ENCODE assay signal across 25 mouse cellular contexts in the genomic region with DNA sequence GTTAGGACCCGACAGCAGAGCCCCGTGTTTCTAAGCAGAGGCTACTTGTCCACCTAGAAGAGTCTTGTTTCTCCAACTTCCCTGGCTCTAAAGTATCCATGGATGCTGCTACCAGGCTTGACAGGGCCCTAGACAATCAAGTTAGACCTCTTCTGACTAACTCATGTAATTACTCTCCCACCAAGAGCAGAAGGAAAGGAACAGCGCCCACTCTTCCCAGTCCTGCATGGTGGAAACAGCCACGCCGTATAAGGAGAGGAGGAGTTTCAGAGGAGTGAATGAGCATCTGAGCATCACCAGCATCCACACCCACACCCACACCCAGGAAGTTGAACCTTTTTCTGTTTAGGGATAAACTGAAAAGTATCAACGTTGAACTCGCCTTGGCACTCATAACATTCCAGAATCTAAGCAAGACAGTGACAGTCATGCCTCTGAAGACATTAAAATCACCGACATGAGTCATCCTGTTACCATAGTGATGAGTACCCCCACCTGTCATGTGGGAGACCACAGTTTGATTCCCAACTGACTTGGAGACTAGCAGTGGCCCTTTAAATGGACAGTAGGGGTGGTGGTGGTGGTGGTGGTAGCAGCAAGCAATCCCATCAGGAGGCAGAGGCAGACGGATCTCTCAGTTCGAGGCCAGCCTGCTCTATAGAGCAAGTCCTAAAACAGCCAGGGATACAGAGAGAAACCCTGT. TPM values are rescaled to one million over a fixed set of nuclear protein-coding genes. Genes with fewer than 3 reads are reported as not detected.
DNase-seq lines count a peak whose midpoint lies in the region; ATAC-seq and TF ChIP-seq lines count a peak whose summit lies in the region.
"Had no signal": no experiment of that assay in that cellular context is flagged by ENCODE, and none has a peak within 500 bp of the region (broad histone marks: within the 10 kb centered on the region; RNA-seq: fewer than 3 reads in every experiment).

No protein-coding gene starts in this region.

- H3K27ac ChIP-seq in heart, embryonic 11.5 days (ENCODE audit: low read depth, low read length) = no peak overlapping the region; the same call in 1 of the 2 replicates
- peak overlapping the region; percentile 82 for H3K27ac ChIP-seq in layer of hippocampus, adult 2 months
- H3K27ac ChIP-seq in stomach, postnatal 0 days (replicated peaks) = no peak overlapping the region
- no peak overlapping the region for H3K27ac ChIP-seq in forebrain, embryonic 15.5 days (replicated peaks)
- H3K27ac ChIP-seq: embryonic facial prominence, embryonic 12.5 days; hindbrain, embryonic 13.5 days; liver, embryonic 15.5 days; macrophage; midbrain, embryonic 13.5 days had no signal

- TF ChIP-seq CTCF in layer of hippocampus, adult 2 months (conservative IDR thresholded peaks at IDR 0.05) = no peak
- TF ChIP-seq CTCF in stomach, postnatal 0 days (IDR thresholded peaks at IDR 0.05; ENCODE audit: low read depth) = no peak

- peak overlapping the region; percentile 86; the same call in 1 of the 2 replicates for H3K4me2 ChIP-seq in heart, embryonic 11.5 days
- no peak overlapping the region for H3K4me2 ChIP-seq in stomach, postnatal 0 days (replicated peaks; ENCODE audit: low read depth)
- no peak overlapping the region for H3K4me2 ChIP-seq in forebrain, embryonic 15.5 days (replicated peaks)
- H3K4me2 ChIP-seq: embryonic facial prominence, embryonic 12.5 days; hindbrain, embryonic 13.5 days; limb, embryonic 12.5 days; liver, embryonic 15.5 days; midbrain, embryonic 13.5 days had no signal

- WGBS in heart, embryonic 11.5 days (ENCODE audit: insufficient replicate concordance) = 88% methylated on average over 10 of the region's 10 CpGs
- 81% methylated on average over 10 of the region's 10 CpGs for WGBS in stomach, postnatal 0 days
- 92% methylated on average over 10 of the region's 10 CpGs for WGBS in forebrain, embryonic 15.5 days

- no peak for DNase-seq in heart, adult 9 months (ENCODE audit: low spot score in 2 of 2)
- DNase-seq in layer of hippocampus, adult 2 months (ENCODE audit: low spot score in 2 of 2) = no peak
- no peak for DNase-seq in layer of hippocampus, adult 9-11 months
- DNase-seq in 416B (ENCODE audit: low read depth) = peak; percentile 18
- DNase-seq in brain, adult 2 months (ENCODE audit: low read depth, low spot score) = peak; percentile 71
- DNase-seq in stomach, postnatal 0 days (ENCODE audit: low spot score) = no peak
- DNase-seq: adrenal gland, adult 2 months; cerebellum, adult 9-10 months; kidney, postnatal 25 days had no signal

- H3K4me1 ChIP-seq in heart, embryonic 11.5 days (ENCODE audit: control insufficient read depth, insufficient read depth, low read length) = peaks cover 28% of the 10 kb centered on the region
- peaks cover 2% of the 10 kb centered on the region; the same call in 1 of the 2 replicates for H3K4me1 ChIP-seq in stomach, postnatal 0 days (replicated peaks; ENCODE audit: control insufficient read depth, insufficient read depth)
- peaks cover 25% of the 10 kb centered on the region for H3K4me1 ChIP-seq in forebrain, embryonic 15.5 days

- no peak for ATAC-seq in heart, embryonic 11.5 days (replicated peaks; ENCODE audit: insufficient number of reproducible peaks, low FRiP score, low TSS enrichment)
- ATAC-seq in stomach, postnatal 0 days (ENCODE audit: low FRiP score, low TSS enrichment) = no peak
- ATAC-seq in forebrain, embryonic 15.5 days (replicated peaks) = no peak
- ATAC-seq: forebrain, embryonic 16.5 days; inflammation-experienced regulatory T-cells, adult 6 months; midbrain, embryonic 13.5 days had no signal

- no peaks in the 10 kb centered on the region for H3K9me3 ChIP-seq in heart, embryonic 11.5 days (replicated peaks; ENCODE audit: control insufficient read depth, low read length)
- no peaks in the 10 kb centered on the region for H3K9me3 ChIP-seq in stomach, postnatal 0 days (ENCODE audit: control insufficient read depth, low read length)
- no peaks in the 10 kb centered on the region for H3K9me3 ChIP-seq in forebrain, embryonic 15.5 days
- H3K9me3 ChIP-seq: embryonic facial prominence, embryonic 12.5 days; hindbrain, embryonic 13.5 days; limb, embryonic 12.5 days; liver, embryonic 15.5 days; midbrain, embryonic 13.5 days; neural tube, embryonic 13.5 days had no signal

- H3K9ac ChIP-seq in heart, embryonic 11.5 days (ENCODE audit: low read depth, low read length) = no peak overlapping the region
- H3K9ac ChIP-seq in stomach, postnatal 0 days (ENCODE audit: low read length) = no peak overlapping the region
- H3K9ac ChIP-seq in forebrain, embryonic 15.5 days (replicated peaks) = no peak overlapping the region
- H3K9ac ChIP-seq: embryonic facial prominence, embryonic 12.5 days; hindbrain, embryonic 13.5 days; limb, embryonic 12.5 days; liver, embryonic 15.5 days; midbrain, embryonic 13.5 days; neural tube, embryonic 13.5 days had no signal

- TF ChIP-seq EP300 in stomach, postnatal 0 days (optimal IDR thresholded peaks at IDR 0.05) = no peak

- H3K4me3 ChIP-seq in heart, embryonic 11.5 days (ENCODE audit: low read depth, low read length) = no peak overlapping the region
- no peak overlapping the region for H3K4me3 ChIP-seq in layer of hippocampus, adult 2 months
- no peak overlapping the region for H3K4me3 ChIP-seq in stomach, postnatal 0 days (ENCODE audit: low read depth, low read length)
- no peak overlapping the region for H3K4me3 ChIP-seq in forebrain, embryonic 15.5 days
- H3K4me3 ChIP-seq: embryonic facial prominence, embryonic 12.5 days; hindbrain, embryonic 13.5 days; limb, embryonic 12.5 days; liver, embryonic 15.5 days; midbrain, embryonic 13.5 days; neural tube, embryonic 13.5 days had no signal

- H3K27me3 ChIP-seq in heart, embryonic 11.5 days (ENCODE audit: control insufficient read depth, insufficient read depth, low read length) = no peaks in the 10 kb centered on the region
- H3K27me3 ChIP-seq in stomach, postnatal 0 days (ENCODE audit: control insufficient read depth, insufficient read depth, low read length) = no peaks in the 10 kb centered on the region
- no peaks in the 10 kb centered on the region for H3K27me3 ChIP-seq in forebrain, embryonic 15.5 days
- H3K27me3 ChIP-seq: embryonic facial prominence, embryonic 12.5 days; limb, embryonic 12.5 days; liver, embryonic 15.5 days had no signal

- 0 out of 2 replicates have a peak, but pooled peaks cover 3% of the 10 kb centered on the region for H3K36me3 ChIP-seq in heart, embryonic 11.5 days (ENCODE audit: control insufficient read depth, insufficient read depth, low read length)
- no peaks in the 10 kb centered on the region for H3K36me3 ChIP-seq in stomach, postnatal 0 days (ENCODE audit: control insufficient read depth, insufficient read depth, low read length)
- no peaks in the 10 kb centered on the region for H3K36me3 ChIP-seq in forebrain, embryonic 15.5 days
- H3K36me3 ChIP-seq: embryonic facial prominence, embryonic 12.5 days; hindbrain, embryonic 13.5 days; midbrain, embryonic 13.5 days; neural tube, embryonic 13.5 days had no signal

RNA-seq across cellular contexts. Expression of a gene that starts 3.5 kb away (rescaled TPM):
- polyA plus RNA-seq in heart, embryonic 11.5 days (2014; fragmentation: Nextera tagmentation; extraction: Ambion mirVana) = 21.9 and 29.3 TPM in 2 replicates
- total RNA-seq in layer of hippocampus, adult 2 months (2021) = 10 to 100 TPM; 13.4 to 13.7 TPM
- polyA plus RNA-seq in stomach, postnatal 0 days (2015; fragmentation: Nextera tagmentation; extraction: Ambion mirVana) = 19.8 and 21.6 TPM in 2 replicates
- polyA plus RNA-seq in forebrain, embryonic 15.5 days (2015; fragmentation: Nextera tagmentation; extraction: Ambion mirVana) = 5.4 TPM in 2 replicates

RNA-seq across cellular contexts. Expression of a gene that starts 30.1 kb away (rescaled TPM):
- not detected in 2 replicates for polyA plus RNA-seq in heart, embryonic 11.5 days (2014; fragmentation: Nextera tagmentation; extraction: Ambion mirVana)
- total RNA-seq in layer of hippocampus, adult 2 months (2021) = not detected
- not detected in 2 replicates for polyA plus RNA-seq in stomach, postnatal 0 days (2015; fragmentation: Nextera tagmentation; extraction: Ambion mirVana)
- 0.10 TPM in 1 of 2 replicates, not detected in the other for polyA plus RNA-seq in forebrain, embryonic 15.5 days (2015; fragmentation: Nextera tagmentation; extraction: Ambion mirVana)
- total RNA-seq: adrenal gland, adult 2 months; common myeloid progenitor, adult 5-6 weeks; gastrocnemius, adult 18-20 months; granulocyte monocyte progenitor cell, adult 5-6 weeks had no signal
- polyA plus RNA-seq: adrenal gland, adult 2 months; embryonic facial prominence, embryonic 12.5 days; forebrain, embryonic 16.5 days; hindbrain, embryonic 13.5 days; inflammation-experienced regulatory T-cells, adult 6 months; kidney, adult 2 months; limb, embryonic 12.5 days; liver, embryonic 15.5 days; macrophage; midbrain, embryonic 13.5 days; neural tube, embryonic 13.5 days; stomach, embryonic 14.5 days had no signal

RNA-seq across cellular contexts. Expression of a gene that starts 46.1 kb away (rescaled TPM):
- polyA plus RNA-seq in heart, embryonic 11.5 days (2014; fragmentation: Nextera tagmentation; extraction: Ambion mirVana) = 78.4 and 87.6 TPM in 2 replicates
- 10 to 100 TPM; 65.2 to 67.7 TPM for total RNA-seq in layer of hippocampus, adult 2 months (2021)
- polyA plus RNA-seq in stomach, postnatal 0 days (2015; fragmentation: Nextera tagmentation; extraction: Ambion mirVana) = 53.8 and 56.7 TPM in 2 replicates
- 152 and 162 TPM in 2 replicates for polyA plus RNA-seq in forebrain, embryonic 15.5 days (2015; fragmentation: Nextera tagmentation; extraction: Ambion mirVana)

Comparison
In these comparisons a context has a peak if more than half of its experiments do, and no peak if none do; other contexts are left out.
1. DNase-seq: peak in 416B (single experiment) and brain, adult 2 months (single experiment); none in heart, adult 9 months (0 of 2), layer of hippocampus, adult 2 months (0 of 2), layer of hippocampus, adult 9-11 months (single experiment) and stomach, postnatal 0 days (single experiment).